Mouse (Mus musculus): ENCODE data around the gene Serpinb6a.

Gene Serpinb6a

GRCm38 (mm10) chr13:33921041-33921440 is 81.6 kb downstream of the Serpinb6a start:
- DNase-seq (ENCODE audit: low spot score in 2 of 2): no peak

- no peak for DNase-seq (ENCODE audit: low spot score in 2 of 2)
These were observed 95.8 kb downstream of the Serpinb6a start for GRCm38 (mm10) chr13:33906821-33907220.

GRCm38 (mm10) chr13:33905176-33905954 is 97.2 kb downstream of the Serpinb6a start, which contains the start of gene Serpinb6c:
Serpinb6c (minus strand) TSS chr13:33905708.
- no peak for DNase-seq (ENCODE audit: low spot score in 2 of 2)

- DNase-seq (ENCODE audit: low spot score in 2 of 2): no peak
These were observed 99.3 kb downstream of the Serpinb6a start for GRCm38 (mm10) chr13:33903290-33903689.

- DNase-seq (ENCODE audit: low spot score in 2 of 2): no peak
These were observed 108.4 kb downstream of the Serpinb6a start for GRCm38 (mm10) chr13:33894207-33894606.

Measured in urinary bladder, adult 18-20 months (tissue).